Mouse (Mus musculus): ENCODE measurements around the gene Kcnmb1. TPM values are rescaled to one million over a fixed set of nuclear protein-coding genes. Genes with fewer than 3 reads are reported as not detected.

Kcnmb1 gene
- polyA plus RNA-seq, 1 experiment from 2014 or later = 0.34 TPM

DNA sequence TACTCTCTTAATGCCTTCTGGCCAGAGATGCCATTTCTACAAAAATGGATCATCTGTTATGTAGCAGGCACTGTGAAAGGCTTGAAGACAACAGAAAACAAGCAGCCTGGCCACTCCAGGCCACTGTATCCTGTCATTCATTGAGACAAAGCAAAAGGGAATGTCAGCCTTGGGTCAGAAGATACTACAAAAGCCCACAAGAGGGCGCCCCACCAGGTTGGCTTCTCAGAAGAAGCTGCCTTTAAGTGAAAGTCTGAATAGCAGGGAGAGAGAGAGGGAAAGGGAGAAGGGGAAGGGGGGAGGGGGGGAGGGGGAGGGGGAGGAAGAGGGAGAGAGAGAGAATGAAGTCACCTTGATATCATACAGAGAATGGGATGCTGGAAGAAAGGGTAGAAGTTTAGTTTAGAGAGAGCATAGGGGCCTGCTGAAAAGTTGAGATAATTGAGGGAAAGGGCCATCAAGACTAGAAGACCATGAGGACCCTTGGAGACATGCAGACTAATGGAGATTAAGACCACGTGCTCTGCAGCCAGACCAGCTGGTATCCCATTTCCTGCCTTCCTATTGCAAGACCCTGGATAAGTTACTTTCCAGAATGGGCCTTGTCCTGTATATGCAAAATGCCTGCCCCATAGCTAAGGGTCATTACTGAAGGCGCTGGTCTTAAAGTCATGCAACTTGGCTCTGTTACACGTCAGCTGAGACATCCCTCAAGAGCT lies 18.6 kb upstream of the Kcnmb1 start:
- peak; percentile 72 for DNase-seq (ENCODE audit: low spot score)

DNA sequence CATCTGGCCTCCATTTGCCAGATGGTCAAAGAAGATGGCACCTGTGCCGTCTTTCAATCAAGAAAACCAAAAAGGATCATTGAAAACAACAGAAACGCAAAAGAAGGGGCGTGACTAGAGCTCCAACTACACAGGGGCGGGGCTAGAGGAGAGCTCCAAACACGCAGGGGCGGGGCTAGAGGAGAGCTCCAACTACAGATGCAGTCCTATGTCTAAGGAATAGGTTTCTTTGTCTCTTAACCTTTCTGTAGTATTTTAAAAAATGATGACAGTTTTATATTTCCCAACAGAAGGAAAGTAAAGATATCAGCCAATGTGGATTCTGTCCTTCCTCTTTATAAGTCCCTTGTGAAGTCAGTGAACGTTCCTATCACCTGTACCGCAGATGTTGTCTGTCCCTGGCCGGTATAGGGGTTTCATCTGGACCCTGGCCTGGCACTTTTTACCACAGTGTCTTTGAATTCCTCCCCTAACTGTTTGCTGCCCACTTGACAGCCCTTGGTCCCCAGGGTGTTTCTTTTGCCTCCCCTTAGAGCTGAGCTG lies 18.0 kb upstream of the Kcnmb1 start:
- DNase-seq (ENCODE audit: low spot score) = peak; percentile 9

DNA sequence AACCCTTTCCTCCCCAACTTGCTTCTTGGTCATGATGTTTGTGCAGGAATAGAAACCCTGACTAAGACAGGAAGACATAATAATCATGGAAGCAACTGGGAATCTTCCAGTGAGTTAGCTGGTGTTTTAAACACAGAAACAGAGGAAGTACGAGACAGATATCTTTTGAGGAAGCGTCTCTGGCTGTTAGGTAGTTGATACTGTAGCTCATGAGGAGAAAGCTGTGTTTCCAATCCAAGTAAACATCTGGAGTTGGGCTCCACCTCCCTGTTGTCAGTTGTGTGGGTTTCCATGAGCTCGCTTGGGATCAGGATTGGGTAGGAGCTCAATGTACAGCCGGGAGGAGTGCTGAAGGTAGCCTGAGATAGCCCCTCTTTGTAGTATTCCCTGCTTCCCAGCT lies 16.3 kb upstream of the Kcnmb1 start:
- DNase-seq (ENCODE audit: low spot score) = no peak

DNA sequence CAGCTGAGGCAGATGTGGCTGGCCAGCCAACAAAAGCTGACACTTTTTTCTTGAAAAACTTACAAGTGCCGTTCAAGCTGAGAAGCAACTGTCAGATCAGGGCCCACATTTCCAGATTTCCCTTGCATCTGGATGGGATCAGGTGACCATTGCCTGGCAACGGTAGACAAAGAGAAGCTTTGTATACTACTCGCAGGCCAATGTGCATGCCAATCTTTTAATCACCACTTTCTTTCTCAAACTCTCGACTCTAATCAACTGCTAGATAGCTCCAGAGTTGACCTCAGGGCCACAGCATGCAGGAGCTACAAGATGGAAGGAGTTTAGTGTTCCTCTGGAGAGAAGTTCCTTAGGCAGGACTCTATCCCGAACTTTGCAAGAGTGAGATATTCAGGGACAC lies 11.7 kb upstream of the Kcnmb1 start:
- DNase-seq (ENCODE audit: low spot score) = no peak

DNA sequence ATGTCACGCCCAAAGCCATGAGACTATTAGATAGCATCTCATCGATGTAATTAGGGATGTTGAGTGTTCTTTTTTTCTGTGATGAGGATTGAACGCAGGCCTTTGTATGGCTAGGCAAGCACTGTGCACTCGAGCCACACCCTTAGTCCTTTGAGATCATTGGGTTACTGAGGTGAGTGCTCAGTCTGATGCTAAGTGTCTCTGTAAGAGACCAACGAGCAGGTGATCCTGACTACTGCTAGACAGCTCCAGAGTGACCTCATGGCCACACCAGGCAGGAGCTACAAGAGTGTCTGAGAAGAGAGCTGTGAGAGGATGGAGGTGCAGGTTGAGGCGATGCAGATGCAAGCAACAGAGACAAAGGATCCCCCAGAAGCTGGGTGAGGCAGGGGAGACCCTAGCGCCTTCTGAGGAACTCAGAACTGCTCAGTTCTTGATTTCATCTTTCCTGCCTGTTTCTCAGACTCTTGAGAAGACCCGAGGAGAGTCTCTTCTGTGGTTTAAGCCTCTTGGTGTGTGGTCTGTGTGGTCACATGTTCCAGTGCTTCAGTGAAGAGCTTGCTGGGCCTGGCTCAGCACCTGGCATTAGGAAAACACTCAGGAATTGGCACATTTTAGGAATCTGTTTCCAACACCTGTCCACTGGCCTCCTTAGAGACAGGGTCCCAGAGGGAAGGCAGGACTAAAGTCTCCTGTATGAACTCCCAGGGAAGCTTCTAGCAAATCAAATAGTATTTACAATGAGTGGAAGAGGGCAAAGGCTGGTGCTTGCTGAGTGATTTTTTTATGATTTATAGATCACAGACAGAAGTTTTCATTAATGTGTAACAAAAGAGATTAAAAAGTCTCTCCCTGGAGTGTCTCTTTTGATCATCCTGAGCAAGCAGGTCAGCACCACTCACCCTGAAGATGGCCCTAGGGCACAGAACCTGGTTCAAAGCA lies 10.9 kb upstream of the Kcnmb1 start:
- no peak for DNase-seq (ENCODE audit: low spot score)

DNA sequence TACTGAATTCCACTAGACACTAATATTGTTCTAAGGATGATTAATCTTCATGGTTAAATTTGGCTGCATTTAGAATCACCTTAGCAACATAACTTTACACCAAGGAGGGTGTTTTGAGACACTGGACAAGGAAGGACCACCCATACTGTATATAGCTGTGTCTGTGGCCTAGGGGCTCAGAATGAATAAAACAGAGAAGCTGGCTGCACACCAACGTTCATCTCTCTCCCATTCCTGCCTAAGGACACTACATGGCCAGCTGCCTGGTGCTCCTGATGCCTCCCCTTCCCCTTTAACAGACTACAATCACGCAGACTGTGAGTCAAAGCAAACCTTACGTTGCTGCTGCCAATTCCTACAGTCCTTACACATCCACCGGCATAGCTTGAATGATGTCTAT lies 6.8 kb upstream of the Kcnmb1 start:
- DNase-seq (ENCODE audit: low spot score) = no peak

DNA sequence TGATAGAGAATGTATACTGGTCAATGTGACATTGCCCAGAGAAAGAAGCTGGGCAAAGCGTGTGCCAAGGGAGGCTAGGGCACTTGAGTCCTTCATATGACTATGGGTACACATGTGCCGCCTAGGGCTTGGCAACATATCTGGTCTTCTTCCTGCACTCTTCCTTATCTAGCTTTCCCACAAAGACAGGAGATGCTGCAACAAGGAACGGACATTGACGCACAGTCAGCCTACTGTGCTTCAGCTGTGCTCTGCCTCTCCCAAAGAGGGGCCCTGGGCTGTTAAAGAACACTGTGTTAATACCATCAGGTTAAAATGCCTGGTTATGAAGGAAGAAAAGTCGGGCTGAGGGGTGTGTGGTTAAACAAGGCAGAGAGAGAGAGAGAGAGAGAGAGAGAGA lies 6.2 kb upstream of the Kcnmb1 start:
- DNase-seq (ENCODE audit: low spot score) = no peak

DNA sequence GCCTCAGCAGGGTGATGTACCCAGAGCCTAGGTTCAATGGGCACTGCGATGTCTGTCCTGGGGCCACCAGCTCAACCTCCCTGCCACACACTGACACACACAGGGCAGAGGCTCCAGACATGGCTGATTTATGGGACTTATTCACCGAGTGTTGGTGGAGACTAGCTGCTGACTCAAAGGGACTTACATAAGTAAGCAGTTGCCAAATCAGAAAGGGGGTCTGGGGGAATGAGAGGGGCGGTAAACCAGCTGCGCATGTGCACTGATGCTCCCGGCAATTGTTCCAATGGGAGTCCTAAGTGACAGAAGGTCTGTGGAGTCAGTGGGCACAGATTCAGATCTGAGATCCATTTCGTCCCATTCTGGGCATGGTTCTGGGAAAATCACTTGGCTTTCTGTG lies 5.2 kb upstream of the Kcnmb1 start:
- no peak for DNase-seq (ENCODE audit: low spot score)

DNA sequence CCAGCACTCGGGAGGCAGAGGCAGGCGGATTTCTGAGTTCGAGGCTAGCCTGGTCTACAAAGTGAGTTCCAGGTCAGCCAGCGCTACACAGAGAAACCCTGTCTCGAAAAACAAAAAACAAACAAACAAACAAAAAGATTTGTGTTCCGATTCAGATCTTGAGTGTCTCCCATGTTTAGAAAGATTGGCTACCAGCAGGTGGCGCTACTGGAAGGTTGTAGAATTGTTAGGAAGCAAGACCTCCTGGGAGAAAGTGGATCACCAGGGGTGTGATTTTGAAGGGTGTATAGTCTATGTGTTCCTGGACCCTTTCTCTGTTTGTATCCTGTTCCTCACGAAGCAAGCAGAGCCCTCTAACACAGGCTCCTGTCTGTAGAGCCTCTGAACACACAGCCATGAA lies 4.1 kb upstream of the Kcnmb1 start:
- peak; percentile 63 for DNase-seq (ENCODE audit: low spot score)

DNA sequence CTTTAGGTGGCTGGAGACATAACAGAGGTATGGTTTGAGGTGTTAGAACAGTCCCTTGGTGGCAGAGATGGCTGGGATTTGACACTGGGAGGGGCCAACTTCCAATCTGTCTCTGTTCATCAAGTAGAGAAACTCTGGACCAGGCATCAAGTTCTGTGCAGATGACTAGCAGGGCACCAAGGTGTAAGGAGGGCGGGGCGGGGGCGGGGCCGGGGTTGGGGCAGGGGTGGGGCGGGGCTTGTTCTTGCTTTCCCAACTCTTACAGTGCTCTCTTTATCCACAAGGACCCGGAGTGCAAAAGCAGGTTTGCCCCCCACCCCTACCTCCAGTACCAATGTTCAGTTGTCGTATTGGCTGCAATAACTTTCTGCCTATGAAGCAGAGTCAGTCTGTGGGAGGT lies 635 bp upstream of the Kcnmb1 start:
- DNase-seq (ENCODE audit: low spot score) = no peak

DNA sequence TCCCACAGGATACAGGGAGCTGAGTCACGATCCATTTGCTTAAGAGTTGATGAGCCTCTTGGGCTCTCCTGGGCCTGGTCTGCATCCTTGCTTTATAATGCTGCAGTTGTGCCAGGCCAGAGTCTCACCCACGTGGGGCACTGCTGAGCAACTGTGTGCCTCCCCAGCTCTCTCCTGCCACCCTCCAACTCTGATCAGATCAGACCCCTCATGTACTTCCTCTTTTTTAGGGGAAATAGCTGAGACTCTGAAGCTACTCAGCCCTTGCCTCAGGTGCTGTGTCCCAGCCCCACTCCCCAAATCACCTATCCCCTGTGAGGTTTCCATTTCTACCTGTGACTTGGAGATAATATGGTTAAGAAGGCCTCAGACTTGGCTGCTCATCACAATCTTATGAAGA lies 2.6 kb downstream of the Kcnmb1 start:
- peak; percentile 57 for DNase-seq (ENCODE audit: low spot score)

DNA sequence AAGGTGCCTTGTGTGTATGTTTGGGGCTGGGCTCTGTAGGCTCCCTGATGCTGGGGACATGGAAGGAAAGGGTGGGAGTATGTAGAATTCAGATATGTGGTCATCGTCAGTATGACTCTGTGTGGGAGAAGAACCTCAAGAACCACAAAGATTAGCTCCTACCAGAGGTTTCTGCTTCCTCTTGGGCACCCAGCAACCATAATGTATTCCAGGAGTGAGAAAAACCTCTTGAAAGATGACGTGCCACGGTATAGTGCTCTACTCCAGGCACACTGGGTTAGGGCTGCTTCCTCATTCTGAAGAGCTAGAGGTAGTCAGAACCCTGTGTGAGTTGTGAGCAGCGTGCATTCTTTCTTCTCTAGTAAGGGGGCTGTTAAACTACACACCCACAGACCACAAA lies 4.9 kb downstream of the Kcnmb1 start:
- no peak for DNase-seq (ENCODE audit: low spot score)

DNA sequence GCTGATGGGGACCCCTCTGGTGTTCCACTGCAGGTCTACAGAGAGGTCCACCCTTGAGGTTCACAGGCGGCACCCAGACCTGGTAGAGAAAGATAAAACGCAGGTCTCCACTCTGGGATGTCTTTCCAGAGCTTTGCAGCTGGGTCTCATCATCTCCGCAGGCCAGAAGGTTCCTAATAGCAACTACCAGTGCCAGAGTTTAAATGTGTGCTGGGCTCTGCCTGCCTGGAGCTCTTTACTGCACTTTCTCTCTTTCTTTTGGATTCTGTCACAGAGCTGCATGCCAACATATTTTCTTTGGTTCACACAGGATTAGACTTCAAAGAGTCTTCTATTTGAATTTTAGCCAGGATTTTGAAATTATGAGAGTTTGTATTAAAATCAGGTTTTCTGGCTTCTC lies 6.4 kb downstream of the Kcnmb1 start:
- DNase-seq (ENCODE audit: low spot score) = no peak

DNA sequence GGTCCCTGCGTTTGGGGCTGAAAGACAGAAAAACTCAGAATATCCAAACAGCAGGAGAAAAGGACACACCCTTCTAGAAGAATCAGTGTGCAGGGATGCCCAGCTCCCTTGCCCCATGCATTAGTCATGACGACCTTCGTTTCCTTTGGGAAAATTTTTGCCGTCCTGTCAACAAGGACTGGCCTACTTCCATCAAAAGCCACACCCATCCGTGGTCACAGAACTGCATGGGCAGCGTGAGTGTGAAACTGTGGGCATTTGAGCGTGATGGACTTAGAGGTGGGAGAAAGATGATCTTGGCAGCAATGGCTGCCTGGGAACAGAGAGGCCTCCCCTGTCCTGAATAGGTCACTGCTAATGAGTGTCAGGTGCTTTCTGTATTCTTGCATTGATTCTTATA lies 9.3 kb downstream of the Kcnmb1 start:
- no peak for DNase-seq (ENCODE audit: low spot score)

DNA sequence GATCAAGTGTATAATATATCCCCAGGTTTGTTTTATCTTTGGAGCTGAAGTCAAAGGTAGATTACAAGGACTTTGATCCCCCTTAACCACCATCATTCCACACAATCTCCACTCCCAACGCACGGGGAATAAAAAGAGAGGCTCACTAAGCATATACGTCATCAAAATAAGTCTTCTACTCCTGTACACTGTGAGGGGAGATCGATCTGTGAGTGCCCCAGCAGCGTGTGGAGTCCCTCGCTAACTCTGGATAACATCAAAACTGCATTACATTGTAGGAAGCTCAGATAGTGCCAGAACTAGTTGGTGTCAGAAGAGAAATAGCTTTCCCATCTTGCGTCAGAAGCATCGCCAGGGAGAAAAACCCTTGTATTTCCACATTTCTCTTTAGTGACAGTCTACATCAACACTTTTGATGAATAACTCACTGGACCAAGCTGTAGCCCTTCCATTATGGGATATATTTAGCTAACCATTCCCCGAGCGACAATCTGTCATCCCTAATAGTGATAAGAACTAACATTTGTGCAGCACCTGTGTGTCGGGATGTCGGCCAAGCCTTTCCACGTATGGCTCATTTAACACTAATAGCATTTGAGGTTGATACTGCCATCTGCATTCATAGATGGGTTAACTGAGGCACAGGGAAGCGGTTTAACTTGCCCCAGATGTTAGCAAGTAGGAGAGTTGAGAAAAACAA lies 11.7 kb downstream of the Kcnmb1 start:
- no peak for DNase-seq (ENCODE audit: low spot score)

DNA sequence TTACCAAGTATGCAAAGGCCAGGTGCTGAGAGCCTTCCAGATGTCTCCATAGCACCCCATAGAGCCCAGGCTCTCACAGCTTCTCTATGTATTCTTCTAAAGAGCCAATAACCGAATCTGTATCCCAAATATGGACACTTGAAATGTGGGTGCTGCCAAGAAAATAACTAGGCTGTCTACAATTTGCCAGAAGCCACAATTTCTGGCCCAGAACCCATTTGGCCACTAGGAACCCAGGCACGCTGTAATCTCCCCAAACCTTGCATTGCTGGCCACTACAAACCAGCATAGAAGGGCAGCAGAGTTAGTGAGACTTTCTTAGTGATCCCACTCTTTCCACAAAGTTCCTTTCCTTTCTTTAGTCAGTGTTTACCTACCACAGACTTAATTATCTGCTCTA lies 12.3 kb downstream of the Kcnmb1 start:
- no peak for DNase-seq (ENCODE audit: low spot score)

DNA sequence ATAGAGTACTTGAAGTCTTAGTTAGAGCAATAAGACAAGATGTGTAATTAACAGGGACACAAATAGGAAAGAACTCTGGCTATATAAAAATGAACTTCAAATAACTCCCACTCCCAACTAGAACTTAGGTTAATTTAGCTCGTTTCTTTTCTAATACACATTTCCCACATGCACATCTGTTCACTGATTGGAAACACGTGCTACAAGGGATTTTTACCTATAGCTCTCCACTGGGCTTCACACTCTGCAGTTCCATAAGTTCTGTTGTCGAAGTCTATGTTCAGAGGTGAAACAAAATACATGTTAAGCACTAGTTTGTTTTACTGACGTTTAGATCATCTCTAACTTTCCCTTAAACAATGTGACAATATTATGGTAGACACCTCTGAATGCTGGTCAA lies 17.3 kb downstream of the Kcnmb1 start:
- no peak for DNase-seq (ENCODE audit: low spot score)

DNA sequence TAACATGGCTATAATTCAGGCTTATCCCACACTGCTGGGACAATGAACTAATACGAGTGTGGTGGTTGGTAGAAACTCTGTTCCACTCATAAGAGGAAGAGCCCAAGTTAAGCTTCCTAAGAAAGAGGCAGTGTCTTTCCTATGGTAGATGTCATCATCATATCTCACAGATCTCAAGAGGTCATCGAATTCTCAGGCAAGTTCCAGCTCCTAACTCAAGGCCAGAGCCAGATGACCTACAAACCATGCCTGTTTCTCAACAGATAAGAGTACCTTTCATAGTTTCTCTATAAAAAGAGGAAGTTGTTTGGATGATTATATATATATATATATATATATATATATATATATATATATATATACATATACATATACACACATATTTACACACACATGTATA lies 23.7 kb downstream of the Kcnmb1 start:
- DNase-seq (ENCODE audit: low spot score) = no peak

DNA sequence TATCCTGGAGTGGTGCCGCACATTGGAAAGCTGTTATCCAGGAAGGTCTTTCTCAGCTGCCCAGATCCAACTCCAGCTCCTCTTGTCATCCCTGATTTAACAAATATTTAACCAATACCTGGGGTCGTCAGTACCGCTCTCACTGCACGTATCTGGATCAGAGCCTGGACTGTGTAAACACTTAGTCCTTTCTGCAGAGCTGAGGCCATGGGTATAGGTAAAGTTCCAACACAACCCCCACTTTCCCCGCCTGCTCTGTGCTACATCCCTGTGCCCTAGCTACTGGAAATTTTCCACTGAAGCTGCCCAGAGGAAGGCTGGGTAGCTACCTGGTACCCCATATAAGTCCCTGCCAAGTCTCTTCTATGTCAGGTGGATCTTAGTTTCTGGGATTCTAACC lies 27.2 kb downstream of the Kcnmb1 start:
- no peak for DNase-seq (ENCODE audit: low spot score)

DNA sequence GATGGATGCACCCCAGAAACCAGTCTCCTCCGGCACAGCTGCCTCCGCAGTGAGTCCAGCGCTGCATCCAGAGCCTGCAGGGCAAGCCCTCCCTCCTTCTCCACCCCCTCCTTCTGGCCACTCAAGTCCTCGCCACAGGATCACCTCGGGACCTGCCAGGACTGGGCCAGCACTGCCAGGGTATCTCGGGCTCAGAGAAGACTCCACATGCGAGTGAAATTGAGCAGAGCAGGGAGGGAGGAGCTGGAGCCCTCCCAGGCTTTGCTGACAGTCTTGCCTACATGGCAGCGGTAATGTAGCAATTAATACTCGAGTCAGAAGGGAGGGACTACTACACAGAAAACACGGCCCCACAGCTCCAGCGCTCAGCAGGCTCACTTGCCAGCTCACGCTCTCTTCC lies 30.1 kb downstream of the Kcnmb1 start, which contains the start of gene Kcnip1:
Gene Kcnip1, minus strand, starts transcription at position 215 of the 400 bp plus-strand sequence.
- DNase-seq (ENCODE audit: low spot score) = no peak

DNA sequence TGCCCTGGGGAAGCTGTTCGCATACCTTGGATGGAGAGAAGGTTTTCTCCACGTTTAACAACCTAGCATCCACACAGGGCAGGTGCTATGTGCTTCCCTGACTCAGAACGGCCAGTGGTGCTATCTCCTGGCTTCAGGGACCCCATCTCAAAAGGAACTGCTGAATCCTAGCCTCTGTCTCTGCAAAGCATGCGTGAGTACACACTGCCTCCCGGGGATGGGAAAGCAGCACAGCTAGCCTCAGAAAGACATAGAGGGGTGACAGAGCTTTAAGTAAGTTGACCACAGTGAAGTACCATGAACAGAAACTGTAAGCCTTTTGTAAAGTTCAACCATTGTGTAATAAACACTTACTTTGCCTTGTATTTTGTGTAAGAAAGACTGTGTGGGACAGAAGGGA lies 30.7 kb downstream of the Kcnmb1 start:
- DNase-seq (ENCODE audit: low spot score) = no peak

DNA sequence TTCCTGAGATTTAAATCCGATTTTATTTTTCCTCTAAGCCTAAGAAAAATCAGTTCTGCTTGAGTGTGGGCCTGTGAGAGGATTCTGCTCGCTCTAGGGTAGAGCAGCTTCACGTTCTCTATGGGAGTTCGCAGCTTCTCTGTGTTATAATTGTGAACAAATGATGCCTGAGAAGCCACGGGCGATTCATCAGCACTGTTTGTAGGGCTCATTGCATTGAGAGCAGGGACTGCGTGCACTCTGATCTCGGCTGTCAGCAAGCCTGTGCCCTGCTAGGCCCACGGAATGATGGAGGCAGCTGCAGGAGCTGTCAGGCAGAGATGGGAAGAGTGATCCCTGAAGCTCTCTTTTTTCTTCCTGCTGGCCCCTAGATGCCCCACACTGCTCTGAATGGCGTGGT lies 35.4 kb downstream of the Kcnmb1 start:
- DNase-seq (ENCODE audit: low spot score) = no peak

Data from thymus, postnatal 0 days (tissue).